Mouse (Mus musculus) kidney, postnatal 25 days (tissue): Measurements from ENCODE around the gene Baz1a.
A peak's percentile ranks its signal among the peaks of the same experiment; 100 is the strongest.
"Not testable (repeated sequence)": the region's sequence is repeated elsewhere in the genome, so short reads cannot be mapped to it uniquely, and the experiment has no call there.

Source experiments
- DNase-seq, 2 experiments: peaks; one replicate each; pipeline ENCODE4 v3.0.0; 2021; ENCODE audit warnings: mixed read lengths in 2 of 2

Baz1a gene

DNA sequence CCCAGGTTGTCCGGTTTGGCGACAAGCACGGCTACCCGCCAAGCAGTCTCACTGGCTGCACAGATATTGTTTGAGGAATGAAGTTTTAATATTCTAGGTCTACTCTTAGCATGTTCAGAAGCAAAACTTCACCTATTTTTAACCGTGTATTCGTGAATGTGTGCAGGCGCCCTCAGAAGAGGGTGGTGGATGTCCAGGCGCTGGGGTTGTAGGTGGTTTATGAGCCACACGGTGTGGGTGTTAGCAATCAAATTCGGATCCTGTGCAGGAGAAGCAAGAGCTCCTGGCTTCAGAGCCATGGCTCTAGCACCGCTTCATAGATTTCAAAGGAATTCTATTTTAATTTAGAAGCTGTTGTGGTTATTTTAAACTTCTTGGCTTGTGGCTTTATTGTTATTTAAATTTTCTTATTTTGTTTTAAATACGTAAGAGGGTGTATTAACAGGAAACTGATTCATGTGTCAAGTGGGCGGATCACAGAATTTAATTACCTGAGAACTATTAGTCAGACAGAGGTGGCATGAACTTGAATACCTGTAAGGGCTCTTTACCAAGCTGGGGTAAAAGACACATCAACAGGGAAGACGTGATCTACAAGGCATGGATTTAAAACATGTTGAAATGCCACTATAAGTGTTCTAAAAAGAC lies 6.7 kb downstream of the Baz1a start:
- no peak for DNase-seq

- DNase-seq, result no peak
Observed at GRCm38 (mm10) chr12:55006071-55006470, 8.1 kb downstream of the Baz1a start.

DNA sequence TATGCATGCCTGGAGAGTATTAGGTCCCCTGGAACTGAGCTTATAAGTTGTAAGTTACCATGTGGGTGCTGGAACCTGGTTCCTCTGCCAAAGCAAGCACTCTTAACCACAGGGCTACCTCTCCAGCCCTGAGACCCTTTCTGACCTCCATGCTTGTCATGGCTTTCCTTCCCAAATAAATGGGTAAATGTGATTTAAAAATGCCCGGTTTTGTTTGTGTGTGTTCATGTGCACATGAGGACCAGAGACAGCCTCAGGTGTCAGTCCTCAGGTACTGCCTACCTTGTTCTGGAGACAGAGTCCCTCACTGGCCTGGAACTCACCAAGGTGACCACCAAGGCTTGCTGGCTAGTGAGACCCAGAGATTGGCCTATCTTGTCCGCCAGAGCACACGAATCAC lies 9.8 kb downstream of the Baz1a start:
- no peak for DNase-seq

DNA sequence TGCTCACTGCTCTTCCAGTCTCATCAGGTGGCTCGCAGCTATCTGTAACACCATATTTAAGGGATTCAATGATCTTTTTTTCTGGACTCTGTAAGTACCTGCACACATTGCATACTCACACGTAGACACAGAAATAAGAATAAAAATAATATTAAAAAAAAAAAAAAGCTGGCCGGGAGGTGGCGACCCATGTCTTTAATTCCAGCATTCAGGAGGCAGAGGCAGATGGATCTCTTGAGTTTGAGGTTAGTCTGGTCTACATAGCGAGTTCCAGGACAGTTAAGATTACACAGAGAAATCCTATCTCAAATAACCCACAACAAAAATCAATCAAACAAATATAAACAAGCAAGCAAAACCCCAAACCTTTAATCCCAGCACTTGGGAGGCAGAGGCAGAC lies 10.3 kb downstream of the Baz1a start:
- no peak for DNase-seq

DNA sequence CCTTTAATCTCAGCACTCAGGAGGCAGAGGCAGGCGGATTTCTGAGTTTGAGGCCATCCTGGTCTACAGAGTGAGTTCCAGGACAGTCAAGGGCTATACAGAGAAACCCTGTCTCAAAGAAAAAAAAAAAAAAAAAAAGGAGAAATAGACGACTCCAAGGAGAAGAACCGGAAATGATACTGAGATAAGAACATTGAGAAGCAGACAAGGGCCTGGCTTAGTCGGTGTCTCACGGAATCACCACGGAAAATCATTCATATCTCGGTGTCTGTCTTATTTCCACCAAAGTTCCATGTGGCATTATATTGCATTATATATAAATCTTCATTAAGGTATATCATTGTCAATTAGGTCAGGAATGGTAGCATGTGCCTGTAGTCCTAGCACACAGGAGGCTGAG lies 11.6 kb downstream of the Baz1a start:
- not testable (repeated sequence) for DNase-seq

DNA sequence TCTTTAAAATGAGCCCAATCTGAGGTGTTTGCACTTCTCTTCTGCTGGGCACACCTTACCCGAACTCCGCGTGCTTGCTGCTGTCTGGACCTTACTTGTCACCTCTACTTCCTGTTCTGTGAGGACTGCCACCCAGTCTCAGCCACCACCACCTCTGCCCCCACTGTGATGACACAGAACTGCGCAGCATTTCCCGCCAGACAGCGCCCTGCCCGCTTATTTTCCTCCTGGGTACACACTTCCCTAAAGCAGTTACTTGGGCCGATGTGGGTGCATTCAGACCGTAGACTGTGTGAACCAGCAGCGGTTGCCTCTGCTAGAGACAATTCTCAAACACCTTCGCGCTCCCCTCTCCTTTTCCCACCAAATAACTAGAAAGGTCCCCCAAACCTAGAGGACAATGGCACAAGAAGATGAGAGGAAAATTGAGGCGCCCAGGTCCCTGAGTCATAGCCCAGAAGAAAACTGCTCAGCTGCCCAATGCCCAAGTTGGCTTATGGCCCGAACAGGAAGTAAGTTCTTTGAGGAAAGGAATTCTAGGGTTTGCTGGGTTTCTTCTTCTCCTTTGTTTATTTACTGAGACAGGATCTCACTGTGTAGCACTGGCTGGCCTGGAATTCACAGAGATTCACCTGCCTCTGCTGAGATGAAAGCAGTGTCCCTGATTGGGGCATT lies 15.0 kb downstream of the Baz1a start:
- DNase-seq, result peak in 1 of 2 experiments; percentile 5

- DNase-seq, result no peak
Observed at GRCm38 (mm10) chr12:54998411-54998810, 15.7 kb downstream of the Baz1a start.

DNA sequence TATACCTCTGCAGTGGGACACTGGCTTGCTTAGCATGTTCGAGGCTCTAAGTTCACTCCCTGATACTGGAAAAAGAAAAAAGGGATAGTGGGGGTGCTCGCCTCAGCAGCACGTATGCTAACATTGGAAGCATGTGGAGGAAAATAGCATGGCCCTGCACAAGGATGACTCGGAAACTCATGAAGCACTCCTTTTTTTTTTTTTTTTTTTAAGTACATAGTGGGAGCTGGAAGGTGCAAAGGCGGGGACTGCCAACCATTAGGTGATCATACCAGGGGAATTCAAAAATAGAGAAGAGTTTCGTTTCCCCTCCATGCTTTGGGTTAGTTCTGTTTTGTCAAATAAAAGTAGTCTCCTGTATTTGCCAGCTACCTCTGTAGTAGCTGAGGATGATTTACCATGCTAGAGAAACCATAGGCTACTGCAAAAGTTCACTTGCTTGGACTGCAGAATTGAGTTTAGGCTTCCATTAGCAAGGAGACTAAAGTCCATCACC lies 17.1 kb downstream of the Baz1a start:
- DNase-seq, result no peak

GRCm38 (mm10) chr12:54995965-54996364 lies 18.2 kb downstream of the Baz1a start:
- DNase-seq, result no peak

DNA sequence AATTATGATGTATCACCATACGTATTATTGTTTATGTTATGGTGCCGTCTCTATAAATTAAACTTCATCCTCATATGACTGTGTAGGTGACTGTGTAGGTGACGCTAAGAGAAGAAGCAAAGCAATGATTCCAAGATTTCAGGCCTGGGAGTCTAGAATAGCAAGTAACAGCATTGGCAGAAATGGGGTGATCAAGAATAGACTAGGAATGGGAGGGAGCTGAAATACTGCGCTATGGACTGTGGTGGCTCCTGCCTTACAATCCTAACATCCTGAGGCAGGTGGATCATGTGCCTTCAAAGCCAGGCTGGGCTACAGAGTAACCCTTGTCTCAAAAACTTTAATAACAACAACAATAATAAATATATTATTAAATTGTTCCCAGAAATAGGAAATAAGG lies 19.7 kb downstream of the Baz1a start:
- no peak for DNase-seq

GRCm38 (mm10) chr12:54994068-54994386 lies 20.1 kb downstream of the Baz1a start:
- no peak for DNase-seq

DNA sequence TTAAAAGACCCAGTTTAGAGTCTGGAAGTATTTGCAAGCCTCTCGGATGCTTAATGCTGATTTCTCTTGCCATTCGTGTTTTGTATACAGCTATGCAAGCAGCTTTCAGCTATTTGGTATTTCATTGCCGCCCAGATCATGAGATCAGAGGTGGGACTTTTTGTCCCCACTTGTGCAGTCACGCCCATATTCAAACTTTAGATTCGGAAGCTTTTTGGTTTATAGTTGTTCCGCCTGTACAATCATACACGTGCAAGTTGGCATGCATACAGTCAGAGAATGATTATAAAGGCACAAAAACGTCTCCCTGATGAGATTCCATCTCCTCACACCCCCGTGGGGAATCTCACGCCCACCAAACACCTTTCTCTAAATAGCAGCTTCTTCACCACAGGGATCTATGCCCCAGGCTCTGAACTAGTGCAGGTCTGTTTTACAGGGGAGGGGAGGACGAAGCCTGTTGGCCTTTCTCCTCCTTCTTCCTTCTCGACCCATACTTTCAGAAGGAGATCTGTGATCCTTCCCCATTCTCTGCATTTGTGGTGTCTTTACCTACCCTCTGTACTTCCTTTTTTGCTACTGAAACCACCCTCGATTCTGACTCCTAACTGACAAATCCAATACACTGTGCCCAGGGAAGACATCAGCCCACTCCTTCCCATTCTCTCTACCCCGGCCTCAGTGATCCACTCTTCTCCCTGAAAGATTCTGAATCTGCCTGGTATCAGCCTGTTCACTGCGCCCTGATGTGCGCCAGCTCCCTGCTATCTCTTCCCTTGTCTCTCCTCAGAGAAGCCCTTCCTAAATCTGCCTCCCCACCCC lies 20.7 kb downstream of the Baz1a start:
- DNase-seq, result no peak

- DNase-seq, result no peak
Observed at GRCm38 (mm10) chr12:54992814-54993213, 21.3 kb downstream of the Baz1a start.

GRCm38 (mm10) chr12:54988323-54988850 lies 25.8 kb downstream of the Baz1a start:
- no peak for DNase-seq

DNA sequence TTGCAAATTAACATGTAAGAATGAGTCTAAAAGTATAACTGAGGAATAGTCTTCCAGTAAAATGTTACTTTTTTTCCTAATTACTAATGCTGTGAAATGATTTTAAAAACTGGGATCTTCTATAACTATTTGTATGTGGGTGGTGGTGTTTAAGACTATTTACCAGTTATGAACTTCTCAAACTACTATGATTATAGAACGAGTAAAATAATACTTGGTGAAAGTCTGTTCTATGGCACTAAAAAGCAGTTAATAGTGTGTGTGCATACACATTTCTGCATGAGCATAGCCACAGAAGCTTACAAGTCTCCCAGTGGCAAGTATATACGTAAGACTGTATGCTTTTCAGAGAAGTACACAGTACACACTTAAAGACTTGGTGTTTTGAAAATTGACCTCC lies 27.0 kb downstream of the Baz1a start:
- no peak for DNase-seq

DNA sequence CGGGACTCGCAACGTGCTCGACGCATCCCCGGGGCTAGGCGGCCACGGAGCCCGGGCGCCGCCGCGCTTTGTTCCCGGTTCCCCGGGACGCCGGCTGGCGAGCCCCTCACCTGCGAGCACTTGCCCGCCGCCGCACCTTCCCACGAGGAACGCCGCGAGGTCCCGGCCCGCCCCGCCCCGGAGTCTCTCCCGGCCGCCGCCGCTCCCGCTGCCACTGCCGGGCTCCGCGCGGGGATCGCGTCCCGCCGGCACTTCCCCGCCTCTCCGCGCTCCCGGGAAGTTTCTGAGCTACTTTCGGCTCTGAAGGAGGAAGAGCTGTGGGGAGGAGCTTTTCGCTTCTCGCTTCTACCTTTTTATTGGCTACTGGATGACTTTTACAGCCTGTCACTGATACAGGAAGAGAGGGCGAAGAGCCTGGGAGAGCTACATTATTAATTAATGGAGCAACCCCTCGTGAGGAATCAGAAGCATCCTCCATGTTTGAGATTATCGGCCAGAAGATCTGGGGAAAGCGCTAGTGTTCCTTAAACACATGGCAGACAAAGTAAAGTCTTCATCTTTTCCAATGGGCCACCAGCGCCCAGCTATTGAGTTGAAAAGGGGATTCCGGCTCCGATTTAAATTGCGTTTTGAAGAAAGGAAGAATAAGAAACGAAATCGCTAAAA lies 28.0 kb downstream of the Baz1a start, which contains the start of gene Gm20403:
Gene Gm20403, minus strand, starts transcription at position 478 of the 666 bp plus-strand sequence.
- DNase-seq, result peak; percentile 75 to 88

DNA sequence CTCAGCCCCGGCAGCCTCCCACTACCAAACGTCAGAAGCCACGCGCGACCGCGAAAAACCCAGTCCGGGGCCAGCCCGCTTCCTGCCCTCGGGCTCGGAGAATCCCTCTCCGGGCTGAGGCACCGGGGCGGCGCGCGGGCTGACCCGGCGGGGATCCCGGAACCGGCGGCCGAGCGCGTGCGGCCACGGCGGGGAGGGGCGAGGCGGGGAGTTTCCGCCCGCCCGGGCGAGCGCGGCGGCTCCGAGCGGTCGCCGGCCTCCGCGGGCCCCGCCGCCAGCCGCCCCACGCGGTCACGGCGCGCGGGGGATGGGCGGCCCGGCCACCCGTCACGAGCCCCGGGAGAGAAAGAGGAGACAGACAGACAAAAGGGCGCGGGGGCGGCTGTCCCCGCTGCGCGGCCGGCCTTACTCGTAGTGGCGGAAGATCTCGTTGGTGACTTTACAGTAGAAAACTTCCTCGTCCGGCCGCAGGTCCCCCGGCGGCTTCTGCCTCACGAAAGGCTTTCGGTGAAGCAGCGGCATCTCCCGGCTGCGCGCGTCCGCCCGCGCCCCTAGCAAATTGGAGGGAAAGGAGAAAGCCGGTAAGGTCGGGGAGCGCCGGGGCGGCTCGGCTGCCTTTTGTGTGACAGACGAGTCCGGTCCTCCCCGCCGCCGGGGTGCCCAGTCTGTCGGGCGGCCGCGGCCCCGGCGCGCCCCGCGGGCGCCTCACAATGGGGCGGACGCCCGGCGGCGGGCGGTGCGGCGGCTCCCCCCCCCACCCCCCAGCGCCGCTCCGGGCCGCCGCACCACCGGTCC lies 28.7 kb downstream of the Baz1a start:
- peak; percentile 49 to 74 for DNase-seq

DNA sequence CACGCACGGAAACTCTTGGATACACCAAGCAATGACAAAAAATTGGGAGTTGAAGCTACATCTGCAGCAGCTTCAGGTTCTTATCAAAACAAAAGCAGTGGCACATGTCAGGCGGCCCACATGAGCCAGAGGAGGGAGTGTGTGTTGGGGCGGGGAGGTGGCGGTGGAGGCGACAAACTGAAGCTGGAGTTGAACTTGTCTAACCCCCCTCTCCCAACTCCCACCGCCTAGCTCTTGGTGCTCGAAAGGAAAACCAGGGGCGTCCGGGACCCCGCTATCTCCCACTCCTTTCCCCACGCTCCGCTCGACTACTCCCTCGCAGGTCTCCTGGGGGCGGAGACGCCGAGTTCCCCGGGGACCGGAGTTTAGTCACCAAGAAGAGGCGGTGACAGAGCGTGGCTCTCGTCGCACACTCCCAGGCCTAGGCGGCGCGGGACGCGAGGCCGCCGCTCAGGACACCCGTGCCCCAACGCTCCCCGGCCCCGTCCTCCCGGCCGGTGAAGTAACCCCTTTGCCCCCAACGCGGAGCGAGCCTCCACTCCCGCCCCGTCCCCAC lies 29.4 kb downstream of the Baz1a start:
- DNase-seq, result peak; percentile 70 to 83

DNA sequence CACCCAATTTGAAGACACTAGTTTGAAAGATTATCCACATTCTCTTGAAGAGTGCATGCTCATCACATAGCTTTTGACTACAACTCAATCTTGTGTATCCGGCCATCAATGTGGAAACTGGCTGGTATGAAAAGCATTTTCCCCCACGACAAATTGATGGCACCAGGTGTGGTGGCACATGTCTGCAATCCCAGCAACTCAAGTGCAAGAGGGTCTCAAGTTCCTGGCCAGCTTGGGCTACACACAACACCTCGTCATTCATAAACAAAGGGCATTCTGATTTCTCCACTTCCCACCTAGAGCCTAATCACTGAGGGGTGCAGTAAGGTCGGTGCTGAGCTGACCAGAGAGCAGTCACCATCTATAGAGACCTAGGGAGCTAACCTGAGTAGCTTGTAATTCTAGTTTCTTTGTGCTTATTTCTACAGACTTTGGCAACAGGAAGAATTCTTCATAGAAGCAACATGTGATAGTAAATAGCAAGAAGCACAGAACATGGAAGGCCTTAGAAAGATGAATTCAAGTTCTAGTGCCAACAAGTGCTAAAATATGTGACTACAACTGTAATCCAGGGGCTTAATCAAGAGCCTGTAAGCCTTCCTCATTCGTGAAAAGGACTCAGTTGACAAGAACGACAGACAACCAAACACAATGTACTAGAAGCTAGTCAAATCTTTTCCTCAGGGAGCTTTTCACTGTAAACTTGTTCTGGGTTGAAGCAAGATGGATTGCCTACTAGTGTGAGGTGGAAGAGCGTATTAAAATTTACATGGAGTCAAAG lies 31.0 kb downstream of the Baz1a start:
- DNase-seq, result no peak

DNA sequence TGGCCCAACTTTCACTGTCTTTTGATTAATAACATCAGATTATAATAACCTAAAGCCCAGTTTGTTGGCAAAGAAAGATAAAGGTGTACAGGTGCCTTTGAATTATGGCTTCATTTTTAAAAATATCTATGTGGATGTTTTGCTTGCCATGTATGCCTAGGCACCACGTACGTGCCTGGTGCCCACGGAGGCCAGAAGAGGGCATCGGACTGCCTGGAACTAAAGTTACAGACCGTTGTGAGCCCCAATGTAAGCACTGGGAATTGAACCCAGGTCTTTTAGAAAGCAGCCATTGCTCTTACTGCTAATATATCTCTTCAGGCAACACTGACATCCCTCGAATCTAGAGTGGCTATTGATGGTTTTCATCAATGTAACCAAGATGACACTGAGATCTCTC lies 32.2 kb downstream of the Baz1a start:
- DNase-seq, result no peak

DNA sequence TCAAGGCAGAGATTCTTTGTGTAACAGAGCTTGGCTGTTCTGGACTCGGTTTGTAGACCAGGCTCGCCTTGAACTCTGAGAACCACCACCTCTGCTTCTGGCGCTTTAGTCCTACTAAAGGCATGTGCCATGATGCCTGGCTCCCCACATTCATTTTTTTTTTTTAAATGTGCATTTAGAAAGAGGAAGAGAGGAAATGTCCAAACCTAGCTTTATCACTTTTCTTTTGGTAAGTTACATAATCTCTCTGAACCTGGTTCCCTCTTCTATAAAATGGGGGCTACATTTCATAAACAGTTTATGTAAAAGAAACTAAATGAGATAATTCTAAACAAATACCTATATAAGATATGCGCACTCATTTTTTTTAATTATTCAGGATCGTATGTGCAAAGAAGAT lies 33.2 kb downstream of the Baz1a start:
- DNase-seq, result no peak
